18 mouse cellular contexts compared by ENCODE assay signal in the genomic region with DNA sequence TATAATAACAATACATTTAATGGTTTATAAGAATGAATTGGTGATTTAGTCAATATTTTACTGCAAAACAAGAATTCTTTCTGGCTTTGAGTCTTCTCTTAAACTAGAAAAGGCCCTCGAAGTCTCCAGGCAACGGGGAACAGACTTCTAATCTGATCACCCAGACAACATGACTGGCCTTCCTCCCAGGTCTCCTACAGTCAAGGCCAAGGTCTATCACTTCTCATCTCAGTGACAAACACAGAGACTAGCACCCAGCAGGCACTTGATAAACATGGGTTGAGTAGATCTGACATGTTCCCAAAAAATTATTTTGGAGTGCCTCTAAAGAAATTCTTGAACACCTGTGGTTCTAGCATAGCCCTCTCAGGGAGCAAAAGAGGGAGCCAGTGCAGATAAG.
"Had no signal": no experiment of that assay in that cellular context is flagged by ENCODE, and none has a peak within 500 bp of the region (broad histone marks: within the 10 kb centered on the region; RNA-seq: fewer than 3 reads in every experiment).

No protein-coding gene starts in this region.

- H3K4me3 ChIP-seq: kidney, embryonic 15.5 days; left cerebral cortex, adult 2 months; liver, embryonic 13.5 days; midbrain, embryonic 10.5 days; midbrain, embryonic 13.5 days; myocyte; neural tube, embryonic 13.5 days; stomach, embryonic 15.5 days had no signal

- H3K9ac ChIP-seq: kidney, embryonic 15.5 days; liver, embryonic 13.5 days; midbrain, embryonic 13.5 days; neural tube, embryonic 13.5 days; stomach, embryonic 15.5 days had no signal

- H3K36me3 ChIP-seq: kidney, embryonic 15.5 days; liver, embryonic 13.5 days; midbrain, embryonic 10.5 days; midbrain, embryonic 13.5 days; neural tube, embryonic 13.5 days; stomach, embryonic 15.5 days had no signal

- H3K9me3 ChIP-seq: kidney, embryonic 15.5 days; liver, embryonic 13.5 days; midbrain, embryonic 10.5 days; midbrain, embryonic 13.5 days; neural tube, embryonic 13.5 days; stomach, embryonic 15.5 days had no signal

- DNase-seq: kidney, postnatal 10 days; kidney, postnatal 36 days; layer of hippocampus, postnatal 36 days; liver, embryonic 13.5 days; lung, adult 2 months; lung, postnatal 14 days; lung, postnatal 4 days; retina, postnatal 1 day; right cerebral cortex, postnatal 25 days; spleen, adult 18-20 months; thymus, postnatal 25 days had no signal

- H3K27ac ChIP-seq: kidney, embryonic 15.5 days; left cerebral cortex, adult 2 months; liver, embryonic 13.5 days; midbrain, embryonic 10.5 days; midbrain, embryonic 13.5 days; neural tube, embryonic 13.5 days; stomach, embryonic 15.5 days had no signal

- H3K4me1 ChIP-seq: kidney, embryonic 15.5 days; midbrain, embryonic 10.5 days; midbrain, embryonic 13.5 days; neural tube, embryonic 13.5 days; stomach, embryonic 15.5 days had no signal

- H3K27me3 ChIP-seq: kidney, embryonic 15.5 days; midbrain, embryonic 13.5 days; neural tube, embryonic 13.5 days; stomach, embryonic 15.5 days had no signal
